Mouse (Mus musculus) thymus, adult 2 months (tissue): ENCODE results near the gene Wdcp.

Experiments
- CTCF ChIP-seq: fragments of 200-500 bp; IDR thresholded peaks from 2 replicates; pipeline ENCODE4 v1.5.1; 2012; ENCODE audit warnings: mild to moderate bottlenecking, control low read depth, low read length, moderate library complexity, borderline replicate concordance; ENCODE audit not compliant: control insufficient read depth, poor library complexity, insufficient read depth; ENCODE audit errors: extremely low read depth
- POLR2A ChIP-seq: fragments of 200-500 bp; IDR thresholded peaks from 2 replicates; pipeline ENCODE4 v1.6.1; 2012; ENCODE audit warnings: mild to moderate bottlenecking, low read length, control low read depth, moderate library complexity; ENCODE audit not compliant: control insufficient read depth, poor library complexity, insufficient read depth; ENCODE audit errors: extremely low read depth

DNA sequence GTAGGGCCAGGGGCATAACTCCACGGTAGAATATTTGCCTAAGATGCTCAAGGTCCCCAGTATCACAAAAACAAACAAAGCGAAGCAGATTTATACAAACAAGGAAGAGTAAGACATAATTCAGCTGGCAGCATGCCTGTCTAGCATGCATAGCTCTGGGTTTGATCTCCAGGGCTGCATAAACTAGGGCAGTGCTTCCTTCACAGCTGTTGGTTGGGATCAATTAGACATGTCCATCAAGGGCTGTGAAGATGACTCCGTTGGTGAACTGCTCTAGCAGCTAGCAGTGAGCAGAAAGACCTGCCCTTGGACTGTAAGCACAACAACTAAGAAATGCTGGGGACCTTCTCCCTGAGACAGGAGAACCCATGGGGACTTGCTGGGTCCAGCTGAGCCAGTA lies 31.4 kb upstream of the Wdcp start:
- TF ChIP-seq CTCF: no peak
- no peak for TF ChIP-seq POLR2A
